ENCODE assay signal across 16 mouse cellular contexts in the genomic region with DNA sequence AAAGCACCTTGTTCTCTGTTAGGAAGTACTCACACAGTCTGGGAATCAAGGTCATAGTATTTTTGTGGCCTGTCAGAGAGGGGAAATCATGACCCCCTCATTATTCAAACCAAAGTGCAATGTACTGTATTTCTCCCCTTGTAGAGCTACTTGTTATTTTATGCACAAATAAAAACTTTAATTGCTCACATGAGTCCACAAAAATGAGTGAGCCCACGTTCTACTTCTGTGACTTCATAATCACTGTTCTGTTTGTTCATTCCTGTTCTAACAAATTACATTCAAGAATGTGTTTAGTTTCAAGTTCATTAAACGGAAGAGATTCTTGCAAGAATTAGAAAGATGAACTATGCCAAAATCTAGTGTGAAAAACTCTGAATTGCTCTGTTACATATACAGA.
"Had no signal": no experiment of that assay in that cellular context is flagged by ENCODE, and none has a peak within 500 bp of the region (broad histone marks: within the 10 kb centered on the region; RNA-seq: fewer than 3 reads in every experiment).

No protein-coding gene starts in this region.

- H3K9me3 ChIP-seq: neural tube, embryonic 13.5 days; neural tube, embryonic 15.5 days; stomach, embryonic 15.5 days had no signal

- H3K36me3 ChIP-seq: neural tube, embryonic 13.5 days; neural tube, embryonic 15.5 days; stomach, embryonic 15.5 days had no signal

- H3K27me3 ChIP-seq: neural tube, embryonic 13.5 days; neural tube, embryonic 15.5 days; stomach, embryonic 15.5 days had no signal

- H3K9ac ChIP-seq: neural tube, embryonic 13.5 days; neural tube, embryonic 15.5 days; stomach, embryonic 15.5 days had no signal

- H3K4me3 ChIP-seq: neural tube, embryonic 13.5 days; neural tube, embryonic 15.5 days; stomach, embryonic 15.5 days had no signal

- H3K4me2 ChIP-seq: neural tube, embryonic 13.5 days; neural tube, embryonic 15.5 days; stomach, embryonic 15.5 days had no signal

- H3K4me1 ChIP-seq: neural tube, embryonic 13.5 days; neural tube, embryonic 15.5 days; stomach, embryonic 15.5 days had no signal

- DNase-seq: retina, postnatal 1 day; right cerebral cortex, adult 18-20 months; right cerebral cortex, postnatal 14 days; right cerebral cortex, postnatal 25 days; right cerebral cortex, postnatal 4 days; spleen, adult 18-20 months; thymus, adult 18-20 months; thymus, adult 2 months; thymus, postnatal 14 days; thymus, postnatal 25 days; thymus, postnatal 36 days; thymus, postnatal 4 days had no signal

- H3K27ac ChIP-seq: neural tube, embryonic 13.5 days; neural tube, embryonic 15.5 days; stomach, embryonic 15.5 days; stomach, postnatal 0 days had no signal
